Mouse (Mus musculus) hindbrain, embryonic 12.5 days (tissue): ENCODE results near the gene Strn3. TPM values are rescaled to one million over a fixed set of nuclear protein-coding genes. Genes with fewer than 3 reads are reported as not detected.
A peak's percentile ranks its signal among the peaks of the same experiment; 100 is the strongest.
"Not testable (repeated sequence)": the region's sequence is repeated elsewhere in the genome, so short reads cannot be mapped to it uniquely, and the experiment has no call there.

Experiments used
- ATAC-seq: fragments of 200-750 bp; cut with Nextera tagmentation; 2 replicates; pipeline ENCODE4 v1.8.0; 2017; ENCODE audit warnings: moderate TSS enrichment; ENCODE audit not compliant: low FRiP score
- H3K27ac ChIP-seq: fragments of 300-500 bp; sonication (generic); 2 replicates; pipeline ENCODE4 v1.5.1; 2016; ENCODE audit warnings: mild to moderate bottlenecking
- H3K27me3 ChIP-seq: fragments of 300-500 bp; sonication (generic); 2 replicates; pipeline ENCODE4 v1.6.1; 2016; ENCODE audit warnings: mild to moderate bottlenecking
- H3K36me3 ChIP-seq: fragments of 300-500 bp; sonication (generic); 2 replicates; pipeline ENCODE4 v1.6.1; 2016; ENCODE audit warnings: mild to moderate bottlenecking
- H3K4me1 ChIP-seq: fragments of 300-500 bp; sonication (generic); 2 replicates; pipeline ENCODE4 v1.6.1; 2016
- H3K4me2 ChIP-seq: fragments of 300-500 bp; sonication (generic); replicated peaks from 2 replicates; pipeline ENCODE4 v1.6.1; 2016; ENCODE audit warnings: mild to moderate bottlenecking
- H3K4me3 ChIP-seq: fragments of 300-500 bp; sonication (generic); 2 replicates; pipeline ENCODE4 v1.5.1; 2016; ENCODE audit warnings: mild to moderate bottlenecking
- H3K9ac ChIP-seq: fragments of 300-500 bp; sonication (generic); 2 replicates; pipeline ENCODE4 v1.6.1; 2016; ENCODE audit warnings: mild to moderate bottlenecking, moderate library complexity
- H3K9me3 ChIP-seq: fragments of 300-500 bp; sonication (generic); replicated peaks from 2 replicates; pipeline ENCODE4 v1.6.1; 2016; ENCODE audit warnings: mild to moderate bottlenecking
- WGBS: fragments of 180-500 bp; shearing (Covaris S2); methylation state at CpG from one replicate; pipeline ENCODE4 v1.1.7; 2016; 5-methylcytosine and 5-hydroxymethylcytosine counted together
- polyA plus RNA-seq: library from polyadenylated mRNA; unstranded; fragments of >200 nt; fragmentation: Nextera tagmentation; extraction: Ambion mirVana; gene quantifications from 2 replicates; pipeline ENCODE4 v1.2.1, GENCODE M21; 2016

Strn3 gene
- polyA plus RNA-seq, 1 experiment from 2014 or later: 63.1 TPM

- Histone ChIP-seq H3K36me3 (no peaks in the 10 kb centered on the region), H3K9me3 (no peaks in the 10 kb centered on the region), H3K27ac (no peak overlapping the region), H3K4me1 (no peaks in the 10 kb centered on the region), H3K4me2 (no peak overlapping the region), H3K27me3 (no peaks in the 10 kb centered on the region), H3K9ac (no peak overlapping the region), H3K4me3 (no peak overlapping the region)
- 61% methylated on average over 14 of the region's 14 CpGs for WGBS
- no peak for ATAC-seq
These were observed 17.4 kb upstream of the Strn3 start for GRCm38 (mm10) chr12:51708941-51709686.

- Histone ChIP-seq H3K36me3 (no peaks in the 10 kb centered on the region), H3K4me1 (peaks cover 4% of the 10 kb centered on the region), H3K9me3 (no peaks in the 10 kb centered on the region), H3K4me3 (no peak overlapping the region), H3K9ac (no peak overlapping the region), H3K27me3 (no peaks in the 10 kb centered on the region), H3K27ac (no peak overlapping the region), H3K4me2 (no peak overlapping the region)
- WGBS: 86% methylated on average over 5 of the region's 5 CpGs
- ATAC-seq: no peak
These were observed 15.1 kb upstream of the Strn3 start for GRCm38 (mm10) chr12:51706673-51707235.

- Histone ChIP-seq H3K27me3 (no peaks in the 10 kb centered on the region), H3K27ac (no peak overlapping the region), H3K4me3 (no peak overlapping the region), H3K4me2 (no peak overlapping the region), H3K4me1 (peaks cover 4% of the 10 kb centered on the region), H3K9me3 (no peaks in the 10 kb centered on the region), H3K9ac (no peak overlapping the region), H3K36me3 (no peaks in the 10 kb centered on the region)
- no peak for ATAC-seq
- 78% methylated on average over 12 of the region's 12 CpGs for WGBS
These were observed 14.1 kb upstream of the Strn3 start for GRCm38 (mm10) chr12:51705778-51706177.

- Histone ChIP-seq H3K36me3 (no peaks in the 10 kb centered on the region), H3K9ac (no peak overlapping the region), H3K4me3 (no peak overlapping the region), H3K4me1 (peaks cover 4% of the 10 kb centered on the region), H3K27ac (no peak overlapping the region), H3K27me3 (no peaks in the 10 kb centered on the region), H3K9me3 (no peaks in the 10 kb centered on the region), H3K4me2 (no peak overlapping the region)
- ATAC-seq: no peak
- WGBS: 68% methylated on average over 7 of the region's 7 CpGs
These were observed 12.9 kb upstream of the Strn3 start for GRCm38 (mm10) chr12:51704572-51704971.

GRCm38 (mm10) chr12:51703859-51704258, 12.2 kb upstream of the Strn3 start:
- ATAC-seq: peak; percentile 62; the same call in 1 of the 2 replicates
- H3K4me1 ChIP-seq: peaks cover 4% of the 10 kb centered on the region
- H3K4me3 ChIP-seq: no peak overlapping the region
- no peaks in the 10 kb centered on the region for H3K36me3 ChIP-seq
- 17% methylated on average over 1 of the region's 1 CpGs for WGBS
- no peaks in the 10 kb centered on the region for H3K27me3 ChIP-seq
- no peaks in the 10 kb centered on the region for H3K9me3 ChIP-seq
- no peak overlapping the region for H3K9ac ChIP-seq
- H3K4me2 ChIP-seq: no peak overlapping the region
- H3K27ac ChIP-seq: no peak overlapping the region

- H3K27me3 ChIP-seq: no peaks in the 10 kb centered on the region
- no peaks in the 10 kb centered on the region for H3K9me3 ChIP-seq
- no peaks in the 10 kb centered on the region for H3K36me3 ChIP-seq
- no peak overlapping the region for H3K27ac ChIP-seq
- H3K9ac ChIP-seq: no peak overlapping the region
- H3K4me1 ChIP-seq: peaks cover 4% of the 10 kb centered on the region
- H3K4me3 ChIP-seq: no peak overlapping the region
- H3K4me2 ChIP-seq: no peak overlapping the region
- no peak for ATAC-seq
These were observed 10.0 kb upstream of the Strn3 start for GRCm38 (mm10) chr12:51701723-51702122.

- WGBS: 63% methylated on average over 8 of the region's 8 CpGs
- Histone ChIP-seq H3K9me3 (no peaks in the 10 kb centered on the region), H3K4me3 (no peak overlapping the region), H3K27ac (no peak overlapping the region), H3K4me1 (peaks cover 4% of the 10 kb centered on the region), H3K27me3 (no peaks in the 10 kb centered on the region), H3K4me2 (no peak overlapping the region), H3K36me3 (no peaks in the 10 kb centered on the region), H3K9ac (no peak overlapping the region)
- ATAC-seq: no peak
These were observed 8.1 kb upstream of the Strn3 start for GRCm38 (mm10) chr12:51699623-51700393.

GRCm38 (mm10) chr12:51696157-51696556, 4.5 kb upstream of the Strn3 start:
- H3K27me3 ChIP-seq: no peaks in the 10 kb centered on the region
- H3K9me3 ChIP-seq: no peaks in the 10 kb centered on the region
- H3K36me3 ChIP-seq: no peaks in the 10 kb centered on the region
- peaks cover 3% of the 10 kb centered on the region for H3K4me1 ChIP-seq
- H3K4me3 ChIP-seq: no peak overlapping the region
- WGBS: 91% methylated on average over 2 of the region's 2 CpGs
- no peak overlapping the region for H3K27ac ChIP-seq
- H3K4me2 ChIP-seq: no peak overlapping the region
- ATAC-seq: no peak
- no peak overlapping the region for H3K9ac ChIP-seq

- 93% methylated on average over 1 of the region's 1 CpGs for WGBS
- no peaks in the 10 kb centered on the region for H3K9me3 ChIP-seq
- no peak overlapping the region for H3K4me3 ChIP-seq
- no peaks in the 10 kb centered on the region for H3K27me3 ChIP-seq
- H3K4me1 ChIP-seq: peaks cover 5% of the 10 kb centered on the region
- no peak overlapping the region for H3K4me2 ChIP-seq
- no peaks in the 10 kb centered on the region for H3K36me3 ChIP-seq
- no peak for ATAC-seq
- H3K27ac ChIP-seq: no peak overlapping the region
- no peak overlapping the region for H3K9ac ChIP-seq
These were observed 3.3 kb upstream of the Strn3 start for GRCm38 (mm10) chr12:51694966-51695365.

- Histone ChIP-seq H3K4me3 (no peak overlapping the region), H3K4me1 (peaks cover 11% of the 10 kb centered on the region), H3K4me2 (no peak overlapping the region), H3K9ac (no peak overlapping the region), H3K27ac (no peak overlapping the region), H3K9me3 (no peaks in the 10 kb centered on the region), H3K36me3 (no peaks in the 10 kb centered on the region), H3K27me3 (no peaks in the 10 kb centered on the region)
- ATAC-seq: no peak
These were observed 2.4 kb upstream of the Strn3 start for GRCm38 (mm10) chr12:51694096-51694495.

- no peak overlapping the region for H3K4me3 ChIP-seq
- H3K27ac ChIP-seq: no peak overlapping the region
- peaks cover 11% of the 10 kb centered on the region for H3K4me1 ChIP-seq
- no peaks in the 10 kb centered on the region for H3K9me3 ChIP-seq
- no peak overlapping the region for H3K9ac ChIP-seq
- 79% methylated on average over 3 of the region's 3 CpGs for WGBS
- no peaks in the 10 kb centered on the region for H3K36me3 ChIP-seq
- H3K27me3 ChIP-seq: no peaks in the 10 kb centered on the region
- H3K4me2 ChIP-seq: no peak overlapping the region
- no peak for ATAC-seq
These were observed 1.7 kb upstream of the Strn3 start for GRCm38 (mm10) chr12:51693419-51693818.

- not testable (repeated sequence) for H3K4me3 ChIP-seq, H3K27ac ChIP-seq, ATAC-seq, H3K9ac ChIP-seq, H3K36me3 ChIP-seq, H3K9me3 ChIP-seq, H3K27me3 ChIP-seq
- 83% methylated on average over 10 of the region's 10 CpGs for WGBS
- Histone ChIP-seq H3K4me1 (peaks cover 11% of the 10 kb centered on the region), H3K4me2 (peak overlapping the region; percentile 51; the same call in 1 of the 2 replicates)
These were observed 1.2 kb upstream of the Strn3 start for GRCm38 (mm10) chr12:51692870-51693269.
